Mouse (Mus musculus): ENCODE data around the gene Dnah17. TPM values are rescaled to one million over a fixed set of nuclear protein-coding genes. Genes with fewer than 3 reads are reported as not detected.

Gene Dnah17
- polyA plus RNA-seq, 1 experiment from 2014 or later, result 0.13 TPM

DNA sequence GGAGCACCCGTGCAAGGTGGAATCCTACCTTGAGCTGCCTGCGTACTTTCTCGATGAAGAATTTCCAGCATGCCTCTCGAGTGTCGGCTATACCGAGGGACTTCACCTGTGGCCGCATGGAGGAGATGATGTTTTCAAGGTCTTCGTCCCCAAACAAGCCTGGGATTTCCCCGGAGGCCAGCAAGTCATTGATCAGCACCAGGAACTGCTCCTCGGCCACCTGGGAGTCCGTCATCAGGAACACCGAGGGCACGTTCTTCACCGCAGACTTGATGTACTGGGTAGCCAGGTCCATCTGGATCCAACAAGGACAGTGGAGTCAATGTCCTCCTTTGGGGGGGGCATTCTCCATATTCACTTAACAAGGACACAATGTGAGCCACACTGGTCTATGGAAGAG lies 70.4 kb downstream of the Dnah17 start:
- H3K9ac ChIP-seq (ENCODE audit: low read depth, low read length), result no peak overlapping the region
- no peaks in the 10 kb centered on the region for H3K36me3 ChIP-seq (ENCODE audit: control insufficient read depth, insufficient read depth, low read length)
- H3K9me3 ChIP-seq (ENCODE audit: control insufficient read depth, low read length), result no peaks in the 10 kb centered on the region
- H3K27me3 ChIP-seq (replicated peaks; ENCODE audit: control insufficient read depth, insufficient read depth, low read length), result no peaks in the 10 kb centered on the region
- no peak overlapping the region for H3K27ac ChIP-seq (ENCODE audit: low read length)
- ATAC-seq, result no peak
- 74% methylated on average over 14 of the region's 14 CpGs for WGBS
- H3K4me1 ChIP-seq (ENCODE audit: control insufficient read depth, insufficient read depth, low read length), result no peaks in the 10 kb centered on the region
- no peak overlapping the region for H3K4me3 ChIP-seq (ENCODE audit: low read length)
- H3K4me2 ChIP-seq (ENCODE audit: low read depth, low read length), result no peak overlapping the region

DNA sequence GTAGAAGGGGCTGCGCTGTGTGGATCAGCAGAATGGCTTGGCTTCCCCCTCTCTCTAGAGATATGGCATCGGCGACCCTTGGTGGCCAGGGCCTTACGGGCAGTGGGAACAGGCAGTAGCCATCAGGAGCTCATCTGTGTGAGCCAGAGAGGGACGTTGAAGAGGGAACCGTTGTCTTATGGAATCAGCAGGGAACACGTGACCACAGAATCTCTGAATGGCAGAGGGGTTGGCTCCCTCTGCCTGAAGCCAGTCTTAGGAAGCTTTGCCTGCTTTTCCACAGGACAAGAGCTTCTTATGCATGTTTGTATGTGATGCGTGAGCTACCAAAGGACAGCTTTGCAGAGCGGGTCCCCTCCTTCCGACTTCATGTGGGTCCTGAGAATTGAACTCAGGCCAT lies 71.6 kb downstream of the Dnah17 start:
- WGBS, result 67% methylated on average over 10 of the region's 10 CpGs
- Histone ChIP-seq H3K27ac (ENCODE audit: low read length) (no peak overlapping the region), H3K4me2 (ENCODE audit: low read depth, low read length) (no peak overlapping the region), H3K4me3 (ENCODE audit: low read length) (no peak overlapping the region), H3K4me1 (ENCODE audit: control insufficient read depth, insufficient read depth, low read length) (no peaks in the 10 kb centered on the region), H3K36me3 (ENCODE audit: control insufficient read depth, insufficient read depth, low read length) (no peaks in the 10 kb centered on the region), H3K9me3 (ENCODE audit: control insufficient read depth, low read length) (no peaks in the 10 kb centered on the region), H3K9ac (ENCODE audit: low read depth, low read length) (no peak overlapping the region), H3K27me3 (replicated peaks; ENCODE audit: control insufficient read depth, insufficient read depth, low read length) (no peaks in the 10 kb centered on the region)
- no peak for ATAC-seq

DNA sequence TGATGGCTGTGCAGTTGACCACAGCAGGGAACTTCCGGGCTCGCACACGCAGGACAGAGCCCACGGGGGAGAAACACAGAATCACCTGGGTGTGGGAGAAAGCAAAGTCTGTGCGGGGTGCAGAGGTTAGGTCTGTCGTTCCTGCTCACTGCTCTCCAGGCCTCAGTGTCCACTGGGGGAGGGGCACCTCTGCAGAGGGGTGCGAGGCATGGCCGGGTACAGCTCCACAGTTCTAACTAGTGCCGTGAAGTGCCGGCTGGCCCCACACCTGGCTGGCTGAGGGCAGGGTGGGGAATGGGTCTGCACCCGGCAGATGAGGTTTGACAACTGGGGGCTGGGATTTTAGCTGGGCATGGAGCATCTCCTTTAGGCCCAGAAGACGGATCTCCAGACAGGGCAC lies 72.1 kb downstream of the Dnah17 start:
- no peak for ATAC-seq

DNA sequence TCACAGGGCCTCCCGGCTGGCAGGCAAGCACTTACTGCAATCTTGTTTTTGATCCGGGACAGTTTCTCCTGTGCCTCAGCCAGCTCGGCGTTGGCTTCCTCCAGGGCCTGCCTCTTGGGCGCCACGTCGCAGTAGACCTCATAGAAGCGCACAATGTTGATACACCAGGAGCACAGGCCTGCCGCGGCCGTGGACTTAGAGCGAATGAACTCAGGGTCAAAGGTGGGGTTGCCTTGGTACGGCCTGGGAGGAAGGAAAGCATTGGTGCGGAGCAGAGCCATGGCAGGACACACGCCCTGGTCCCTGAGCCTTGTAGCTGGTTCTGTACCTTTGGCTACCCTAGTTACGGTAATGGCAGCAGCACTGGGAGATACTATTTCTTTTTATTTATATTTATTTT lies 80.3 kb downstream of the Dnah17 start:
- Histone ChIP-seq H3K27ac (ENCODE audit: low read length) (no peak overlapping the region), H3K4me3 (ENCODE audit: low read length) (no peak overlapping the region), H3K27me3 (replicated peaks; ENCODE audit: control insufficient read depth, insufficient read depth, low read length) (no peaks in the 10 kb centered on the region), H3K9ac (ENCODE audit: low read depth, low read length) (no peak overlapping the region), H3K4me2 (ENCODE audit: low read depth, low read length) (no peak overlapping the region), H3K36me3 (ENCODE audit: control insufficient read depth, insufficient read depth, low read length) (no peaks in the 10 kb centered on the region), H3K4me1 (ENCODE audit: control insufficient read depth, insufficient read depth, low read length) (no peaks in the 10 kb centered on the region), H3K9me3 (ENCODE audit: control insufficient read depth, low read length) (no peaks in the 10 kb centered on the region)
- WGBS, result 76% methylated on average over 16 of the region's 16 CpGs
- ATAC-seq, result no peak

More for the DNA sequence above, 72.1 kb downstream of the Dnah17 start:
- H3K4me3 ChIP-seq (ENCODE audit: low read length), result no peak overlapping the region
- H3K27ac ChIP-seq (ENCODE audit: low read length), result no peak overlapping the region
- H3K36me3 ChIP-seq (ENCODE audit: control insufficient read depth, insufficient read depth, low read length), result no peaks in the 10 kb centered on the region
- no peaks in the 10 kb centered on the region for H3K27me3 ChIP-seq (replicated peaks; ENCODE audit: control insufficient read depth, insufficient read depth, low read length)
- no peak overlapping the region for H3K9ac ChIP-seq (ENCODE audit: low read depth, low read length)
- 66% methylated on average over 12 of the region's 12 CpGs for WGBS
- H3K9me3 ChIP-seq (ENCODE audit: control insufficient read depth, low read length), result no peaks in the 10 kb centered on the region
- H3K4me2 ChIP-seq (ENCODE audit: low read depth, low read length), result no peak overlapping the region
- H3K4me1 ChIP-seq (ENCODE audit: control insufficient read depth, insufficient read depth, low read length), result no peaks in the 10 kb centered on the region

DNA sequence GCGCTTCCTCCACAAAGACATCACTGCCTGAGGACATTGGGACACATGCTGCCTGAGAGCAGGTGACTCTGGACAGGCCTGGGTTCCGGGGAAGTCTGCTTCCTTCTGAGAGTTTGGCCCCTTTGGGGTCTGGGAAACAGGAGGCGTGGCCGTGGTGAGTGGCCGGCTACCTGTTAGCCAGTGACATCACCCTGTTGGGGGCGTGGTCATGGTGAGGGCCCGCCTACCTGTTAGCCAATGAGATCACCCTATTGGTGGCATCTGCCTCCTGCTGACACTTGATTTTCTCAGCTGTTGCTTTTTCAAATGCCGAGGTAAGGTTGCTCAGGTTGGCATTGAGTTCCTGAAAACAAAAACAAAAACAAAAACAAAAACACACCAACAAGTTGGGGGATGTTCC lies 80.8 kb downstream of the Dnah17 start:
- no peak for ATAC-seq
- no peak overlapping the region for H3K9ac ChIP-seq (ENCODE audit: low read depth, low read length)
- WGBS, result 31% methylated on average over 8 of the region's 8 CpGs
- no peak overlapping the region for H3K4me2 ChIP-seq (ENCODE audit: low read depth, low read length)
- no peaks in the 10 kb centered on the region for H3K27me3 ChIP-seq (replicated peaks; ENCODE audit: control insufficient read depth, insufficient read depth, low read length)
- H3K9me3 ChIP-seq (ENCODE audit: control insufficient read depth, low read length), result no peaks in the 10 kb centered on the region
- H3K36me3 ChIP-seq (ENCODE audit: control insufficient read depth, insufficient read depth, low read length), result no peaks in the 10 kb centered on the region
- H3K27ac ChIP-seq (ENCODE audit: low read length), result no peak overlapping the region
- H3K4me3 ChIP-seq (ENCODE audit: low read length), result no peak overlapping the region
- no peaks in the 10 kb centered on the region for H3K4me1 ChIP-seq (ENCODE audit: control insufficient read depth, insufficient read depth, low read length)

DNA sequence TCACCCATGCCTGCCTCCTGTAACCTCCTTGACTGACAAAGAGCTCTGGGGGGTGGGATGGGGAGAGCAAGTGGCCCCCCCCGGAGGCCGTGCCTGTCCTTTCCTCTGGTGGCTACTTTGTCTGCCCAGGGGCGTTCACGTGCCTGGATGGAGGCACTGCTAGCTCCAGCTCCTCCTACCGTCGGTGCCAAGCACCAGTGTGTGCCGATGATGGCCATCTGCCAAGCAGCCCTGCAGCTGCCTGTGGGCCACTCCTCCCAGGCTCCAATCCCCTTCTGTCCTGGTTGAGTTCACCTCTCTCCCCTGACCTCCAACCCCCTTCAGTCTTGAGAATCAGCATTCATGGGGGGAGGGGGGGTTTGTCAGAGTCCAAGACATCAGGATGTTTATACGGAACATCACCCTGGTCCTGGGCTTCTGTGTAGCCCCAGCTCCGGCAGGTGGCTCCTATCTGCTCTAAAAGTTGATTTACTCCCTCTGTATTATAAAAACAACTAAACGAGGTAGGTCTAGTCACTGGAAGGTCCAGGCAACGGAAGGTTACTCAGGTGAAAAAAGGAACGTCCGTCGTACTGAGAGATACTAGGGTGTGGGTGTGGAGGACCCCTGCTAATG lies 87.0 kb downstream of the Dnah17 start:
- H3K27me3 ChIP-seq (replicated peaks; ENCODE audit: control insufficient read depth, insufficient read depth, low read length), result no peaks in the 10 kb centered on the region
- no peak overlapping the region for H3K4me3 ChIP-seq (ENCODE audit: low read length)
- no peak overlapping the region for H3K9ac ChIP-seq (ENCODE audit: low read depth, low read length)
- no peak overlapping the region for H3K4me2 ChIP-seq (ENCODE audit: low read depth, low read length)
- 42% methylated on average over 14 of the region's 14 CpGs for WGBS
- ATAC-seq, result 0 out of 2 replicates have a peak, but pooled peaks have one; percentile 33
- H3K9me3 ChIP-seq (ENCODE audit: control insufficient read depth, low read length), result no peaks in the 10 kb centered on the region
- no peaks in the 10 kb centered on the region for H3K36me3 ChIP-seq (ENCODE audit: control insufficient read depth, insufficient read depth, low read length)
- 0 out of 2 replicates have a peak, but pooled peaks cover 5% of the 10 kb centered on the region for H3K4me1 ChIP-seq (ENCODE audit: control insufficient read depth, insufficient read depth, low read length)
- H3K27ac ChIP-seq (ENCODE audit: low read length), result no peak overlapping the region

DNA sequence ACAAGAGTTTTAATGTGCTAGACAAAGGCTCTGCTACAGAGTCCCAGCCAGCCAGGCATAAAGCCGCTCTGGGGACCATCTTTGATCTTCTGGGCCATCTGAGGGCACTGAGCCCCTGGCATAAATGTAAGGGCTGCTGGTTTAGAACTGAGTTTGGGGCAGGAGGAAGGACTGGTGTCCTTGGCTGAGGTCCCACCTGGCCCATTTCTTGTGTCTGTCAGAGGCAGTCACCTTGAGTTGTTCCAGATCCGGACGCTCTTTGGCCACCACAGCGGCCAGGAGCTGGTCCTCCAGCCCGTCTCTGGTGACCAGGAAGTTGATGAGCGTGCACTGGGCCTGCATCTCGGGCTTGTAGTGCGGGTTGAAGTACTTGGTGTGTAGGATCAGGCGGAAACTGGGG lies 87.6 kb downstream of the Dnah17 start:
- H3K4me1 ChIP-seq (ENCODE audit: control insufficient read depth, insufficient read depth, low read length), result 0 out of 2 replicates have a peak, but pooled peaks cover 5% of the 10 kb centered on the region
- 83% methylated on average over 9 of the region's 9 CpGs for WGBS
- H3K27me3 ChIP-seq (replicated peaks; ENCODE audit: control insufficient read depth, insufficient read depth, low read length), result no peaks in the 10 kb centered on the region
- no peak overlapping the region for H3K4me2 ChIP-seq (ENCODE audit: low read depth, low read length)
- H3K9ac ChIP-seq (ENCODE audit: low read depth, low read length), result no peak overlapping the region
- H3K36me3 ChIP-seq (ENCODE audit: control insufficient read depth, insufficient read depth, low read length), result no peaks in the 10 kb centered on the region
- H3K4me3 ChIP-seq (ENCODE audit: low read length), result no peak overlapping the region
- no peaks in the 10 kb centered on the region for H3K9me3 ChIP-seq (ENCODE audit: control insufficient read depth, low read length)
- no peak for ATAC-seq
- H3K27ac ChIP-seq (ENCODE audit: low read length), result no peak overlapping the region

DNA sequence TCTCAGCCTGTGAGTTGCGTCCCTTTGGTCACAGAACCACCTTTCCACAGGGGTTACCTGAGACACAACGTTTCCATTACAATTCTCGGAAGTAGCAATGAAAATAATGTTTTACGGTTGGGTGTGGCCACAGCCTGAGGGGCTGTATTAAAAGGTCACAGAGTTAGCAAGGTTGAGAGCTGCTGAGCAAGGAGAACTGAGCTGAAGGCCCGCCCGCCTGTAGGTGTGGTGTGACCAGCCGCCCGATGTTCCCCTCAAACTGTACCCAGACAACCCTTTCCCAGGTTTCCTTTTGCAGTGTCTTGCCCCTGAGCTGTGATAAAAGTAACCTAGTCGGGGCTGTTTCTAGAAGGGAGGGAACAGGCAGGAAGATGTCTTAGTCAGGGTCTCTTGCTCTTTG lies 95.4 kb downstream of the Dnah17 start:
- Histone ChIP-seq H3K4me3 (ENCODE audit: low read length) (0 out of 2 replicates have a peak overlapping the region, but pooled peaks have one; percentile 3), H3K27ac (ENCODE audit: low read length) (peak overlapping the region; percentile 73), H3K9ac (ENCODE audit: low read depth, low read length) (peak overlapping the region; percentile 43; the same call in 1 of the 2 replicates), H3K27me3 (replicated peaks; ENCODE audit: control insufficient read depth, insufficient read depth, low read length) (no peaks in the 10 kb centered on the region), H3K4me1 (ENCODE audit: control insufficient read depth, insufficient read depth, low read length) (peaks cover 11% of the 10 kb centered on the region), H3K9me3 (ENCODE audit: control insufficient read depth, low read length) (no peaks in the 10 kb centered on the region), H3K36me3 (ENCODE audit: control insufficient read depth, insufficient read depth, low read length) (peaks cover 4% of the 10 kb centered on the region; the same call in 1 of the 2 replicates), H3K4me2 (ENCODE audit: low read depth, low read length) (peak overlapping the region; percentile 32)
- peak; percentile 85 for ATAC-seq
- 47% methylated on average over 9 of the region's 9 CpGs for WGBS

DNA sequence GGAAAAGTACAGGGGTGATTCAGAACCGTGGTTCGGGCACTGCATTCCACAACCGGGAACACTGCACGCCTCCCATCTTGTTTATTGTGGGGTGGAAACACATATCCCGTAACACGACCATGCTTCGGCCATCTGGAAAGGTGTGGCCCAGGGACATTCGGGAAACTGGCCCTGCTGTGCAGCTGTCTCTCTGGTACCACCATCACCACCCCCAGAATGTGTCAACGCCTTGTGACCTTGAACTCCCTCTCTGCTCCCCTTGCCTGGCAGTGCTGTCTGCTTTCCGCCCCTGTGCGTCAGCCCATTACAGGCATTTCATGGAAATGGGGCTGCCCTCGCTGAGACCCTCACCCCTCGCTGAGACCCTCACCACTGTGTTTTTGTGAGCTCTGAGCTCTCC lies 96.0 kb downstream of the Dnah17 start:
- H3K4me3 ChIP-seq (ENCODE audit: low read length), result 0 out of 2 replicates have a peak overlapping the region, but pooled peaks have one; percentile 3
- 68% methylated on average over 13 of the region's 13 CpGs for WGBS
- H3K27ac ChIP-seq (ENCODE audit: low read length), result peak overlapping the region; percentile 73
- ATAC-seq, result no peak
- H3K4me1 ChIP-seq (ENCODE audit: control insufficient read depth, insufficient read depth, low read length), result peaks cover 11% of the 10 kb centered on the region
- peak overlapping the region; percentile 43; the same call in 1 of the 2 replicates for H3K9ac ChIP-seq (ENCODE audit: low read depth, low read length)
- H3K36me3 ChIP-seq (ENCODE audit: control insufficient read depth, insufficient read depth, low read length), result peaks cover 4% of the 10 kb centered on the region; the same call in 1 of the 2 replicates
- H3K4me2 ChIP-seq (ENCODE audit: low read depth, low read length), result peak overlapping the region; percentile 32; the same call in 1 of the 2 replicates
- no peaks in the 10 kb centered on the region for H3K9me3 ChIP-seq (ENCODE audit: control insufficient read depth, low read length)
- no peaks in the 10 kb centered on the region for H3K27me3 ChIP-seq (replicated peaks; ENCODE audit: control insufficient read depth, insufficient read depth, low read length)

DNA sequence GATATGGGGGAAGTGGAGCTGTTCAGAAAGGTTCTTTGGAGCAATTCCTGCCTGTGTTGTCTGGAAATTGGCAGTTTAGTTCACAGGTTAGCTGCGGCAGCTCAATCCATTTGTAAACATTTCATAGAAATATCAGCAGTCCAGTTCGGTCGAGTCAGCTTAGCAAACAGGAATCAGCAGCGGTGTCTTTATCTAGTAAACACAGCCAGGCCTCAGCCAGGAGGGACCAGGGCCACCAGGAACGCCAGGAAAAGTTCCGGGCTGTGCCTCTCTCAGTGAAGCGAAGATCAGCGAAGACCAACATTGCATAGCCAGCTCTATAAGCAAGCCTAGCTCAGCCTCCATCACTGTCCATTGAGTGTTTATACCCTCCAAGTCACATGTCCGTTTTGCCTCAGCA lies 99.3 kb downstream of the Dnah17 start:
- Histone ChIP-seq H3K4me1 (ENCODE audit: control insufficient read depth, insufficient read depth, low read length) (peaks cover 11% of the 10 kb centered on the region), H3K27ac (ENCODE audit: low read length) (no peak overlapping the region), H3K9ac (ENCODE audit: low read depth, low read length) (no peak overlapping the region), H3K36me3 (ENCODE audit: control insufficient read depth, insufficient read depth, low read length) (peaks cover 4% of the 10 kb centered on the region; the same call in 1 of the 2 replicates), H3K27me3 (replicated peaks; ENCODE audit: control insufficient read depth, insufficient read depth, low read length) (no peaks in the 10 kb centered on the region), H3K4me2 (ENCODE audit: low read depth, low read length) (no peak overlapping the region), H3K9me3 (ENCODE audit: control insufficient read depth, low read length) (no peaks in the 10 kb centered on the region), H3K4me3 (ENCODE audit: low read length) (no peak overlapping the region)
- no peak for ATAC-seq
- 67% methylated on average over 9 of the region's 9 CpGs for WGBS
